Mouse (Mus musculus): Measurements from ENCODE around the gene Ccdc59.

Ccdc59 gene

GRCm38 (mm10) chr10:105840928-105841888, at the start of gene Ccdc59, which contains the start of gene Mettl25:
Gene Ccdc59, plus strand, starts transcription at chr10:105841067.
Gene Mettl25, minus strand, starts transcription at chr10:105841380.
- CTCF ChIA-PET, result interaction anchor here (0.8 kb wide), 1 partner anchor 19 kb away, joined by 6 read pairs; no protein-coding TSS in a partner anchor

- CTCF ChIA-PET, result no interaction called here
These were observed 46.9 kb upstream of the Ccdc59 start for GRCm38 (mm10) chr10:105793776-105794552.

GRCm38 (mm10) chr10:105797250-105797924, 43.5 kb upstream of the Ccdc59 start:
- CTCF ChIA-PET, result no interaction called here

GRCm38 (mm10) chr10:105801147-105801546, 39.7 kb upstream of the Ccdc59 start:
- CTCF ChIA-PET, result no interaction called here

GRCm38 (mm10) chr10:105802132-105802531, 38.7 kb upstream of the Ccdc59 start:
- CTCF ChIA-PET, result no interaction called here

GRCm38 (mm10) chr10:105803461-105803860, 37.4 kb upstream of the Ccdc59 start:
- CTCF ChIA-PET, result no interaction called here

- CTCF ChIA-PET, result no interaction called here
These were observed 34.4 kb upstream of the Ccdc59 start for GRCm38 (mm10) chr10:105806259-105807010.

GRCm38 (mm10) chr10:105834627-105835228, 6.1 kb upstream of the Ccdc59 start:
- CTCF ChIA-PET, result no interaction called here

- CTCF ChIA-PET, result no interaction called here
These were observed 1.7 kb downstream of the Ccdc59 start for GRCm38 (mm10) chr10:105842574-105842973.

- CTCF ChIA-PET, result no interaction called here
These were observed 9.4 kb downstream of the Ccdc59 start for GRCm38 (mm10) chr10:105850286-105850685.

- CTCF ChIA-PET, result no interaction called here
These were observed 10.3 kb downstream of the Ccdc59 start for GRCm38 (mm10) chr10:105851136-105851535.

- CTCF ChIA-PET, result interaction anchor here (0.6 kb wide), 1 partner anchor 121 kb away, joined by 5 read pairs; no protein-coding TSS in a partner anchor
These were observed 26.4 kb downstream of the Ccdc59 start for GRCm38 (mm10) chr10:105867312-105867711.

Data from spleen, embryonic (tissue).